In genomic region chr13:53176695-53177423, GRCm38 (mm10) we compare ENCODE assay signal across 21 mouse cellular contexts.
DNase-seq lines count a peak whose midpoint lies in the region; ATAC-seq lines count a peak whose summit lies in the region.
"Had no signal": no experiment of that assay in that cellular context is flagged by ENCODE, and none has a peak within 500 bp of the region (broad histone marks: within the 10 kb centered on the region; RNA-seq: fewer than 3 reads in every experiment).

No protein-coding gene starts in this region.

- ATAC-seq in kidney, embryonic 14.5 days (ENCODE audit: low FRiP score, low TSS enrichment): peak; percentile 77
- ATAC-seq in embryonic facial prominence, embryonic 11.5 days (replicated peaks; ENCODE audit: insufficient number of reproducible peaks, low FRiP score, low TSS enrichment, low read depth): no peak
- ATAC-seq in forebrain, embryonic 13.5 days: no peak

- no peak overlapping the region for H3K4me2 ChIP-seq in kidney, embryonic 14.5 days (replicated peaks; ENCODE audit: low read depth, low read length)
- H3K4me2 ChIP-seq in embryonic facial prominence, embryonic 11.5 days (ENCODE audit: low read depth, low read length): no peak overlapping the region
- no peak overlapping the region for H3K4me2 ChIP-seq in forebrain, embryonic 13.5 days
- H3K4me2 ChIP-seq: embryonic facial prominence, embryonic 15.5 days; liver, embryonic 11.5 days had no signal

- no peaks in the 10 kb centered on the region for H3K9me3 ChIP-seq in heart, embryonic 10.5 days
- no peaks in the 10 kb centered on the region for H3K9me3 ChIP-seq in kidney, embryonic 14.5 days (ENCODE audit: control insufficient read depth, low read length)
- no peaks in the 10 kb centered on the region for H3K9me3 ChIP-seq in embryonic facial prominence, embryonic 11.5 days (replicated peaks; ENCODE audit: control insufficient read depth, low read length)
- no peaks in the 10 kb centered on the region for H3K9me3 ChIP-seq in limb, embryonic 10.5 days (replicated peaks)
- no peaks in the 10 kb centered on the region for H3K9me3 ChIP-seq in forebrain, embryonic 13.5 days (replicated peaks)
- H3K9me3 ChIP-seq: embryonic facial prominence, embryonic 15.5 days; midbrain, embryonic 10.5 days had no signal

- DNase-seq in heart, embryonic 10.5 days (ENCODE audit: low spot score): no peak
- no peak for DNase-seq in heart, postnatal 10 days
- DNase-seq in kidney, postnatal 4 days: no peak
- DNase-seq in embryonic facial prominence, embryonic 11.5 days (ENCODE audit: low spot score): no peak
- DNase-seq in limb, embryonic 10.5 days (ENCODE audit: low spot score): no peak
- no peak for DNase-seq in embryo, embryonic 9.5 days (ENCODE audit: extremely low spot score)
- DNase-seq: adrenal gland, postnatal 10 days; cerebellum, adult 18-20 months; cerebellum, postnatal 36 days; gastrocnemius, postnatal 36 days; layer of hippocampus, postnatal 36 days; lung, adult 2 months; lung, postnatal 4 days; retina, postnatal 1 day; right cerebral cortex, postnatal 4 days; thymus, adult 2 months had no signal

- H3K36me3 ChIP-seq in heart, embryonic 10.5 days: no peaks in the 10 kb centered on the region
- H3K36me3 ChIP-seq in kidney, embryonic 14.5 days (ENCODE audit: control insufficient read depth, insufficient read depth, low read length): no peaks in the 10 kb centered on the region
- no peaks in the 10 kb centered on the region for H3K36me3 ChIP-seq in embryonic facial prominence, embryonic 11.5 days (replicated peaks; ENCODE audit: control insufficient read depth, insufficient read depth, low read depth, low read length)
- H3K36me3 ChIP-seq in limb, embryonic 10.5 days: no peaks in the 10 kb centered on the region
- no peaks in the 10 kb centered on the region for H3K36me3 ChIP-seq in forebrain, embryonic 13.5 days (ENCODE audit: poor library complexity, severe bottlenecking)
- H3K36me3 ChIP-seq: embryonic facial prominence, embryonic 15.5 days; midbrain, embryonic 10.5 days had no signal

- H3K4me3 ChIP-seq in heart, embryonic 10.5 days: peak overlapping the region; percentile 5; the same call in 1 of the 2 replicates
- no peak overlapping the region for H3K4me3 ChIP-seq in kidney, embryonic 14.5 days (ENCODE audit: low read length)
- H3K4me3 ChIP-seq in embryonic facial prominence, embryonic 11.5 days (ENCODE audit: low read depth, low read length): no peak overlapping the region
- H3K4me3 ChIP-seq in limb, embryonic 10.5 days: no peak overlapping the region
- no peak overlapping the region for H3K4me3 ChIP-seq in forebrain, embryonic 13.5 days
- H3K4me3 ChIP-seq: embryonic facial prominence, embryonic 15.5 days; midbrain, embryonic 10.5 days had no signal

- WGBS in heart, embryonic 10.5 days: 46% methylated on average over 10 of the region's 10 CpGs
- 11% methylated on average over 10 of the region's 10 CpGs for WGBS in kidney, embryonic 14.5 days
- 49% methylated on average over 10 of the region's 10 CpGs for WGBS in embryonic facial prominence, embryonic 11.5 days
- WGBS in limb, embryonic 10.5 days: 37% methylated on average over 10 of the region's 10 CpGs
- 64% methylated on average over 10 of the region's 10 CpGs for WGBS in forebrain, embryonic 13.5 days

- H3K27ac ChIP-seq in heart, embryonic 10.5 days: peak overlapping the region; percentile 79
- H3K27ac ChIP-seq in kidney, embryonic 14.5 days (ENCODE audit: low read depth, low read length): no peak overlapping the region
- H3K27ac ChIP-seq in embryonic facial prominence, embryonic 11.5 days (replicated peaks; ENCODE audit: low read depth, low read length): 0 out of 2 replicates have a peak overlapping the region, but pooled peaks have one; percentile 13
- H3K27ac ChIP-seq in limb, embryonic 10.5 days: peak overlapping the region; percentile 85
- no peak overlapping the region for H3K27ac ChIP-seq in forebrain, embryonic 13.5 days
- H3K27ac ChIP-seq: midbrain, embryonic 10.5 days had no signal

- intact Hi-C loops in heart, postnatal 10 days (cut with DNase I): no loop called here

- H3K9ac ChIP-seq in kidney, embryonic 14.5 days (ENCODE audit: low read depth, low read length): no peak overlapping the region
- H3K9ac ChIP-seq in embryonic facial prominence, embryonic 11.5 days (replicated peaks; ENCODE audit: low read length): no peak overlapping the region
- H3K9ac ChIP-seq in forebrain, embryonic 13.5 days: no peak overlapping the region
- H3K9ac ChIP-seq: embryonic facial prominence, embryonic 15.5 days had no signal

- H3K4me1 ChIP-seq in heart, embryonic 10.5 days: peaks cover 85% of the 10 kb centered on the region
- peaks cover 25% of the 10 kb centered on the region for H3K4me1 ChIP-seq in kidney, embryonic 14.5 days (ENCODE audit: control insufficient read depth, insufficient read depth, low read length)
- peaks cover 16% of the 10 kb centered on the region for H3K4me1 ChIP-seq in embryonic facial prominence, embryonic 11.5 days (ENCODE audit: control insufficient read depth, insufficient read depth, low read length)
- peaks cover 93% of the 10 kb centered on the region for H3K4me1 ChIP-seq in limb, embryonic 10.5 days
- H3K4me1 ChIP-seq in forebrain, embryonic 13.5 days: peaks cover 23% of the 10 kb centered on the region

- no peaks in the 10 kb centered on the region for H3K27me3 ChIP-seq in heart, embryonic 10.5 days (ENCODE audit: insufficient read depth, poor library complexity, severe bottlenecking)
- H3K27me3 ChIP-seq in kidney, embryonic 14.5 days (ENCODE audit: control insufficient read depth, insufficient read depth, low read length): no peaks in the 10 kb centered on the region; the same call in 1 of the 2 replicates
- no peaks in the 10 kb centered on the region for H3K27me3 ChIP-seq in embryonic facial prominence, embryonic 11.5 days (ENCODE audit: control insufficient read depth, insufficient read depth, low read length)
- H3K27me3 ChIP-seq in limb, embryonic 10.5 days (ENCODE audit: low read depth, poor library complexity, severe bottlenecking): no peaks in the 10 kb centered on the region
- H3K27me3 ChIP-seq in forebrain, embryonic 13.5 days: no peaks in the 10 kb centered on the region
- H3K27me3 ChIP-seq: embryonic facial prominence, embryonic 15.5 days had no signal

Comparison
In these comparisons a context has a peak if more than half of its experiments do, and no peak if none do; other contexts are left out.
1. H3K27ac ChIP-seq: peak in heart, embryonic 10.5 days (single experiment), embryonic facial prominence, embryonic 11.5 days (single experiment) and limb, embryonic 10.5 days (single experiment); none in kidney, embryonic 14.5 days (single experiment) and forebrain, embryonic 13.5 days (single experiment).